Mouse (Mus musculus): Measurements from ENCODE around the gene St6galnac3.

Gene St6galnac3

DNA sequence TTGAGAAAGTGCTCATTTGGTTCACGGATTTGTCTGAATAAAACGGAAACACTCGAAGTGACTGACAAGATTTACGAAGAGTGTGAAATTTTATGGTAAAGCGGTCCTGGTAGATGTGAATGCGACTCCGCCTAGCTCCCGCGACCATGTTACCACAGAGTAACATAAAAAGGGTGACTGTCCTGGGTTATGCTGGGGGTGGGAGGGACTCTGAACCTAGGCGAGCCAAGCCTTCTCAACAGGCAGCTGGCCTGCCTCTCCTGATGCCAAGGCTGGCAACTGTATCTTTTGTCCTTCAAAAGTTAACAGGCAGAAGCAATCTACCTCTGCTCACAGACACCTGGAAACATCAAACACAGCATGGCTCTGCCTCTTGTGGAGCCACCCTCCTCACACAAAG lies 9.8 kb upstream of the St6galnac3 start:
- DNase-seq (ENCODE audit: extremely low read depth, low read depth, low spot score), result no peak

DNA sequence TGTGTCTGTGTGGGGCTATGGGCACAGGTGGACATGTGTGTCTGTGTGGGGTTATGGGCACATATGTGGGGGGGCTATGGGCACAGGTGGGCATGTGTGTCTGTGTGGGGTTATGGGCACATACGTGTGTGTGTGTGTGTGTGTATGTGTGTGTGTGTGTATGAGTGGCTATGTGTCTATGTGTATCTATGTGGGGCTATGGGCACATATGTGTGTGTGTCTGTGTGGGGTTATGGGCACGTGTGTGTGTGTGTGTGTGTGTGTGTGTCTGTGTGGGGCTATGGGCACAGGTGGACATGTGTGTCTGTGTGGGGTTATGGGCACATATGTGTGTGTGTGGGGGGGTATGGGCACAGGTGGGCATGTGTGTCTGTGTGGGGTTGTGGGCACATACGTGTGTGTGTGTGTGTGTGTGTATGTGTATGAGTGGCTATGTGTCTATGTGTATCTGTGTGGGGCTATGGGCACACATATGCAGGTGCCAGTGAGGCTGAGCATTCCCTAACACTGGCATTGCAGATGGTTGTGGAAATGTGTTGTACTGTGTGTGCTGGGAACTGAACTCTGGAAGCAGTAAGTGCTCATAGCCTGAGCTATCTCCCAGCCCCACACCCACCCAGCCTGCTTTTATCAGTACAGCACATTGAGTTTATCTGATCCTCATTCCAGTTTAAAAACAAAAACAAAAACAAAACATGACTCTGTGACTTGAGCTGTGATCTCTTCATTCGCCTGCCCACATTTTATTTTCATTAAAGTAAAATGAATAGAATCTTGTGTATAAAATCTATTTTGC lies 8.6 kb upstream of the St6galnac3 start:
- no peak for DNase-seq (ENCODE audit: extremely low read depth, low read depth, low spot score)

DNA sequence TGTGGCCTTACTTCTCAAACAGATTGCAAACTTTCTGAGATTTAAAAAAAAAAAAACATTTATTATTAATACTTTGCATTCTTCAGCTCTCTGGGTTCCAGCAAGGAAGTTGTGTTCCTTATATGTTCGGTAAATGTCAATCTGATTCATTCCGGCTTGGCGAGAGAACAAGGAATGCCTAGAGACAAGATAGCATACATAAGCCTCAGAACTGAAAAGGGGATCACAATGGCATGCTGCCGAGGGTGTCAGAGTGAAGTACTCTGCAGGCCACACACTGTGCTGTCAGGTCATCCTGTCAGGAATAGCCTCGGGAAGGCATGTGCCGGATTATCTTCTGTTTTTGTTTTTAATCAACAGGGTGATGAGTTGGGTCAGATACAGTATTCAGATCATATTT lies 7.8 kb upstream of the St6galnac3 start:
- DNase-seq (ENCODE audit: extremely low read depth, low read depth, low spot score), result no peak

DNA sequence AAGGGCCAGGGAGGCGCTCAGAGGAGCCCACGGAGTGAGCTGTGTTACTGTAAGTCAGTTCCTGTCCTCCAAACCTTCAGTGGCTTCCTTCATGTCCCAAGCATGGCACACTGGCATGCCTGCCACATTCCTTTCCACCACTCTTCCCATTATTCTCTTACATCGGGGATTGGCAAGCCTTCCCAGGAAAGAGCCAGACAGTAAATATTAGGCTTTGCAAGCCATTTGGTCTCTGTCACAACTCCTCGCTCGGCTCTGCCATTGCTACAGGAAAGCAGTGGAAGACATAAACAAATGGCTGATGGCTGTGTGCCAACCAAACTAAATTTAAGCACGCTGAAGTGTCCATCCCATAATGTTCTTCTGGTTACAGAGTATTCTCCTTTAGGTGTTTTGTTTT lies 7.1 kb upstream of the St6galnac3 start:
- no peak for DNase-seq (ENCODE audit: extremely low read depth, low read depth, low spot score)

DNA sequence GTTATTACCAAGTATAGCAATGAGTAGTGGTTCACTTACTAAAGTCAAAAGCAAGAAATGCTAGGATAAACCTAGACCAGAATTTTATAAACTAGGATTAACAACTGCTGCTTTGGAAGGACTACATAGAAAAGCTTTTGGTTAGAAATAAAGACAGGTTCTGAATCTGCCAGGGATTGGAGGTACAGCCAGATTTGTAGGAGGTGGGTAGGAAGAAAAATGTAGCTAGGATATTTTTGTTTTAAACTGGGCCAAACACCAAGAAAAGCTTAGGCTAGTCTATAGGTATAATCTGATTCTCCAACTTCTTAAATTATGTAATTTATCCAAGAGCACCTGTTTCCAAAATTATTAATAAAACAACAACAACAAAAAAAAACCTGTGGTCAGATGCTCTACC lies 3.6 kb upstream of the St6galnac3 start:
- no peak for DNase-seq (ENCODE audit: extremely low read depth, low read depth, low spot score)

DNA sequence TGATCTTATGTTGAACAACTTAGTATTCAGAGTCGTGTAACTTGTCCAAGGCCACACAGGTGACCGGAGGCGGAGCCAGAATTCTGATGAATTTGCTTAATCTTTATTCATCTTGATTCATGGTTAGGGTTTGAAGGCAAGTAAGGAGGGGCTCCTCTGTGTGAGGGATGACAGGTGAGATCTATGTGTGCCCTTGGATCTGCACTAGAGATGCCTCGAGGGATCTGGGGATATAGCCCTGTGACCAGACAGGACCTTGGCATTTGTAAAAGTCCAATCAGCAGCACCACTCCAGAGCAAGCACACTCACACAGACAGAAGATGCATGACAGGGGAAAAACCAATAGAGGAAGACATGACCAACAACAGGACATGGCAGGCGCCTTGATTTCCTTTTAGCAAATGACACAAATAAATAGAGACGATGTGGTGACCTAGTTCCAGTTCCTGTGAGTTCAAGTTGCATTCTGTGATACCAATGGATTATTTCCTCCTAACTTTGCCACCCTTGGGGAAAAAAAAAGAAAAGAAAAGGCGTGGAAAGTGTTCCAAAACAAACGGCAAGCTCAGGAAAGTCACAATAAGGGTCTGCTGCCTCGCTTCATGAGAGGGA lies 1.4 kb downstream of the St6galnac3 start:
- no peak for DNase-seq (ENCODE audit: extremely low read depth, low read depth, low spot score)

DNA sequence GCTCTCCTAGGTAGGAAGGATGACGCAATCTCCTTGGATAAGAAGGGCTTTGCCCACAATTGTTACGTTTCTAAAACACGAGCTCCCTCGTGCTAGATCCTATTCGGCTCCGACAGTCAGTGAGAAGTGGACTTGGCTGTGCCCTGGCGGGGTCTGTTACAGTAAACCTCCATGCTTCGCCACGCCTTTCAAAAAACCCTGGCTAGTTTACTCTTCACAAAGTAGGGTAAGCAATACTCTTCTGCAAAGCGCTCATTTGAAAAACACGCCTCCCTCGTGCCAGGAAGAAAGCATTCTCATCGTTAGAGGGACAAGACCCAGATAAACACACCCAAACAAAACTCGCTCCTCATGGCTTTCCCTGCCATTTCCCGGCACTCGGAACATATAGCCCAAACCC lies 3.4 kb downstream of the St6galnac3 start:
- no peak for DNase-seq (ENCODE audit: extremely low read depth, low read depth, low spot score)

DNA sequence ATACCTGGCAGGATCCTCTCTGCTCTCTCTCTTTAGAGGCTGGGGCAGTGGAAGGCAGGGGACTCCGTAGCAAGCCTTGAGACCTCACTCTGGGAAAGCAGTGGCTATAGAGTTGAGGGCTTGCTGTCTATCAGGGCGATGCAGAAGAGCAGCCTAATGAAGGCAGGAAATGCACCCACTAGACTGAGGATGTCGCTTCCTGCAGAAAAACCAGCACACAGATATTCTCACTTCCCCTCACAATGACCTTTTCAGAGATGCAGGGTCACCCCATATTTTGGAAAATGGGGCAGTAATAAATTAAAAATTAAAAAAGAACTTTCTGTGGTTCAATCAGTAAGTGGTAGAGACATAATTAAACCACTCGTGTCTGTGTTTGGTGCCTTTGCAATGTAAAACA lies 4.1 kb downstream of the St6galnac3 start:
- no peak for DNase-seq (ENCODE audit: extremely low read depth, low read depth, low spot score)

DNA sequence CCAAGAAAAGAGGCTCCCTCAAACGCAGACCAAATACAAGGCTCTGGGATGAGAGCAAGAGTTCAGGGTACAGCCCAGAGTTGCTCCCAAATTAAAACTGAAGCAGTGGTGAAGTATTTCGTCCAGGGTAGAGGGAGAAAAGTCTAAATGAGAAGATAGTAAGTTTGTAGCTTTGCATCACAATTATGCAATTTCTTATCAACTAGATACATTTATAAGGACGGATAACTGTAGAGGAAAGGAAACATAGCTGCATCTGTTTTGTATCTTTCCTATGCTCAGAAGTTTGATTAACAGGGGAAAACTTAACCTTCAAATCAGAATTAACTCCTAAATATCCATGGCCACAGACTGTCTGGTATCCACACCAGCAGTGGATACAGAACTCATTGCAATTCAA lies 4.7 kb downstream of the St6galnac3 start:
- DNase-seq (ENCODE audit: extremely low read depth, low read depth, low spot score), result no peak

DNA sequence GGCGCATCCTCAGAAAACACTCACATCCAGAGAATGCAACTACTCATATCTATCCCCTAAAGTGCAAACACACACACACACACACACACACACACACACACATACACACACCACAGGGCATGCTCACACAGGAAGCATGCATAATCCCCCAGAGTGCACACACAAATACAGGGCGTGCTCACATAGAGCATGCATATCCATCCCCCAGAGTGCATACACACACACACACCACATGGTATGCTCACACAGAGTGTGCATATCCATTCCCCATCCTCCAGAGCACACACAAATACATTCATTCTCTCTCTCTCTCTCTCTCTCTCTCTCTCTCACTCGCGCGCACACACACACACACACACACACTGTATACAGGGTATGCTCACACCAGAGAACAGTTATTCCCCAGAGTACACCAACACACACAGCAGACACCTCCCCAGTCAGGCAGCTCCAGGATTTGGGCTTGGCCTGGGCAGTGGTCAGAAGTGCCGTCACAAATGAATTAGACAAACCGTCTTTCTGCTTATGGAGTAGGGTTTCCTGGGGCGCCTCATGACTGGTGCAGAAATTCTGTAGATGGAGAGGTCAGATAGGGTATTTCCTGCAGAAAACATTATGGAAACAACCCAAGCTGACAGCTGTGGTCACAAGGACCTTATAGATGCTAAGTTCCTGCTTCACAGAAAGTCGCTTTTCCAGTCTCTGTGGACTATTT lies 5.6 kb downstream of the St6galnac3 start:
- DNase-seq (ENCODE audit: extremely low read depth, low read depth, low spot score), result no peak

DNA sequence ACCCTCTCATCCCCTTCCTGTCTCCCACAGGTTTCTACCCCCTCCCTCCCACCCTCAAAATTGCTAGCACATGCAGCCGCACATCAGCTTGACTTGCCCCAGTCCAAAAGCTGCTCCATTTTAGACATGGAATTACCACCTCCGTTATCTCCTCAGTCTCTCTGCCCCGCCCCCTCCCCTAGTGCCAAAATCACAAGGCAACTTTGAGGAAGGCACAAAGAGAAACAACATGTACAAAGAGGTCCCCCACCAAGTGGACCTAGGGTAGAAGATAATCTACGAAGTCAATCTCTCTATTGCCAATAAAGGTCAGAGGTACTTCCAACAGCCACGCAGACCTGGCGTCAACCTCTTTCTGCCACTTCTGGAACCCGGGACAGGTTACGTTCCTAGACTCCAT lies 6.2 kb downstream of the St6galnac3 start:
- no peak for DNase-seq (ENCODE audit: extremely low read depth, low read depth, low spot score)

DNA sequence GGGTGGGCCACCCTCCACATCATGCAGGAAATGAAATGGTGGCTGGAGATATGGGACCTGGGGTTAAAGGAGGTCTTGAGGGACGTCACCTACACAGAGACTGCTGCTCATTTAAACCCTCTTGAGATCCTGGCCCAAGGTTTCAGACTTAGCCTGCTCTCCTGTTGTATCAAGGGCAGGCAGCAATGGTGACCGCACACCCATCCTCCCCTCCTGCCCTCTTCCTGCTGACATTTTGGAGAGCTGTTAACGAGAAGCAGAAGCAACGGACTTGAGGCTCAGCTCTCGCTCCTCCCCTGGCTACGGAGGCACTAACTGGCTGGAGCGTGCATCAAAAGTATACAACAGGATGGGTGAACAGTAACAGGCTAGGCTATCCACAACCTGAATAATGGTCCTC lies 7.2 kb downstream of the St6galnac3 start:
- no peak for DNase-seq (ENCODE audit: extremely low read depth, low read depth, low spot score)

DNA sequence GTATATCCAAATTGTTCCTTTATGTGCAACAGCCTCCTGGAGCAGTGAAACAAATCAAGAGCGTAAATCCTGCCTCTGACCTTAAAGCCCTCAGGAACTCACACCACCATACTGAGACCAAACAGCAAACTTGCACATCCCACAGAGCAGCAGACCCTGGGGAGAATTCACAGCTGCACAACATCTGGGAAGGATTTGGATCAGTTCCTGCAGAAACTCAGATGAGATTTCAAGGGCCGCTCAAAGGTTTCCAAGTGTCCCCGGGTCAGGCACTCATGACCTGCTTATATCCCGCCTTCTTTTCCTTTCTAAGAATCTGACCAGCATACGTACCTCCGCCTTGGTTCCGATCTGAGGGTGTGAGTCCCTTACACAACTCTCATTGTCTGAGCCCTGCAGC lies 9.3 kb downstream of the St6galnac3 start:
- DNase-seq (ENCODE audit: extremely low read depth, low read depth, low spot score), result no peak

DNA sequence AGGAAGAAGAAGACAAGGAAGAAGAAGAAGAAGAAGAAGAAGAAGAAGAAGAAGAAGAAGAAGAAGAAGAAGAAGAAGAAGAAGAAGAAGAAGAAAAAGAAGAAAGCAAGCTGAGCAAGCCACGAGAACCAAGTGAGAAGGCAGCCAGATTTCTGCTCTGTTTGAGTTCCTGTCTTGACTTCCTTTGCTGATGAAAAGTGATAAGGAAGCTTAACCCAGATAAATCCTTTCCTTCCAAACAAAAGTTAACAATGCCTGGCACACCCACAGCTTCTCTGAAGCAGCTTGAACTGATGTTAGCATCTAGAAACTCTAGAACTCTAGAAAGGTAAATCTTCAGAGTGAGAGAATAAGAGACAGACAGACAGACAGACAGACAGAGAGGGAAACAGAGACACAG lies 14.4 kb downstream of the St6galnac3 start:
- DNase-seq (ENCODE audit: extremely low read depth, low read depth, low spot score), result no peak

DNA sequence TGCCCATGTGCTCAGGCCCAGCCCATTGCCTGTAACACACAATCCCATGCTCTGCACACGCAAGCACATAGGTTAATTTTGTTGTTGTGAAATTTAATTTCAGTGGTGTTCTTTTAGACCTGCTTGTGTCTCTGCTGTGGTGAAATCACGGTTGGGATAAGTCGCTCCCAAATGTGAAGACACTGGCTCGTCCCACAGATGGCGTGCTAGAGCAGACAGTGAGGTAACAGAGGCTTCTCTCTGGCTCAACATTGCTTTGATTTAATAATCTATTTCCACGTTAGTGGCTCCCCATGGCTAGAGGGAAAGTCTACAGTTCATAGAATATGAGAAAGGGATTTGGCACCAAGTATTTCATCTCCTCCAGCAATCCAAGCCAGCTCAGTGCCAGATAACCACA lies 17.3 kb downstream of the St6galnac3 start:
- no peak for DNase-seq (ENCODE audit: extremely low read depth, low read depth, low spot score)

DNA sequence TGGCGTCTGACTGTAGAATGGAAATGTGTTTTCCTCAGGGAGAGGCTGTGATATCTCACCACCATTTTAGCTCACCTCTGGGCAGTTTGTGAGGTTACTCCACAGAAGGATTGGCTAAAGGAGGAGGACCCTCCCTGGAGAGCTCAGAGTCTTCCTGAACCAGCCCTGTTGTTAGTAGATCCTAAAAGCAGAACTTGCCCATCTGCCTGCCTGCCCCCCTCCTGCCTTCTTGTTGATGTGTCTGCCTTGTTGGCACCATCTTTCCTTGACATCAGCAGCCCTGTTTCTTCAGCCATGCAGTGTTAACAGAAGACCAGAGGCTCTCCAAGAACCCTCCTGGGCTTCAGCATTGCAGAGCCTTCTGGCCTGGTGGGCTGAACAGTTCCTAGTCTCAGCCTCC lies 18.1 kb downstream of the St6galnac3 start:
- no peak for DNase-seq (ENCODE audit: extremely low read depth, low read depth, low spot score)

DNA sequence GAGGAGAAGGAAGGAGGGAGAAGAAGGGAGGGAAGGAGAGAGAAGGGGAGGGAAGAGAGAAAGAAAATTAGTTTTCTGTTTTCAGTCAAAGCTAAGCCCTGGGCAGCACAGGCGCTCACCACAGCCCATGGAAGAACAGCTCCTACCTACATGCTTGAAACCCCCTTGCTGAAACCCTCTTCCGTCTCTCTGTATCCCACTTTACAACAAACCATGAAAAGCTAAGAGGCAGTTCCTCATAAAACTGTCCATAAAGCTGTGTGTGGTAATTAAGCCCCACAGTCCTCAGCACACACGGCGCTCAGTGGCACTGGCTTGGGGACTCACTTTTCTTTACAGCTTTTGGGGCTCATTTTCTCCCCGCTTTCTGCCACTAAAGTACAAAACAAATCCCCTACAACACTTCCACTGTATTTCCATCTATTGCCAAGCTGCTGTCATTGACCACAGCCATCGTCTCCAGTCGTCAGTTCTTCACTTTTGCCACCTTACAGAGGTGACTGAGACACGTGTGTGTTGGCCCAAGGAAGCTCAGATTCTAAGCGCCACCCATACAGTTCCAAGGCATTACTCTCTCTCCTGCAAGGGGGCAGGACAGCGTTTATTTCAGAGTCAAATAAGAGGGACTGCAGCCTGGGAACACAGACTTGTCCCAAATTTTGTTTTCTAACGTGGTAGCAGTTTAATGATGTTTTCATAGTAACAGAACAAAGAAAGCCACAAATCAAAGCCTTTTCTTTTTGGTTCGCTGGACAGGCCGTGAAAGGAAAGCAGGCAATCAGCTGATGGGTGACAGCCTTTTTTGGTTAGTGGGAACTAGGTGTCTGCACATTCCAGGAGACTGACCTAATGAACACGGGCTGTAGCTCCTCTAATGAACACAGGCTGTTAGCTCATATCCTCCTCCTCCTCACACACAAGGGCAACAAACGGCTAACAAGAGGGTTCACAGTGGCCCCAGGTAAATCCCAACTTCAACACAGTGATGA lies 22.9 kb downstream of the St6galnac3 start:
- no peak for DNase-seq (ENCODE audit: extremely low read depth, low read depth, low spot score)

DNA sequence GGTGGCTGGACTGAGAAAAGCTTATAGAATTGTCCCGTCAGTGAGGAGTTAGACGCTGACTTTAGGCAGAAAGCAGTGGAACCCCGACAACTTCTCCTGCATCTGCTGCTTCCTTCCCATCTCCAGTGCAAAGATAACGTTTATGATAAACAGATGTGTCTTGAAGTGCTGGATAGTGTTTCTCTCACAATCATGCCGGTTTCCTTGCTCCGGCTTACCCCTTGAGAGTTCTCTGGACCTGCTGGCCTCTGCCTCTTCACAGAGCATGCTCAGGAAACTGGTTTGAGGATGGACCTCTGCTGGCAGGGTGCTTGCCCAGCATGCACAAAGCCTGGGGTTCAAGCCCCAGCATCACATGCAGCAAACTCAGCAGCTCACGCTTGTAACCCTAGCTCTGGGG lies 23.8 kb downstream of the St6galnac3 start:
- no peak for DNase-seq (ENCODE audit: extremely low read depth, low read depth, low spot score)

DNA sequence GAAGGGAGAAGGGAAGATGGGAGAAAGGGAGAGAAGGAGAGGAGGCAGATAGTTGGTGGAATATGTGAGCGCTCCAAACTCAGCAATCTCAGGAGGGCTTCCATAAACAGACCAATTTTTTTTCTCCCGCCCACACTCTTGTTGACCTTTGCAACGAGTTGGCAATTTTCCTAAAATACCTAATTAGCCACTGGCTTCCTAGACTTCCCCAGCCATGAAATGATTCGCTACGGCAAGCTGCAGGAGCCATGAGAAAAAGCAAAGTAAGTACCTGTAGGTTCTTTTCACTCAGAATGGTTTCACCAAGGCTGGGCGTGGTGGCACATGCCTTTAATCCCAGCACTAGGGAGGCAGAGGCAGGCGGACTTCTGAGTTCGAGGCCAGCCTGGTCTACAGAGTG lies 25.9 kb downstream of the St6galnac3 start:
- DNase-seq (ENCODE audit: extremely low read depth, low read depth, low spot score), result no peak

DNA sequence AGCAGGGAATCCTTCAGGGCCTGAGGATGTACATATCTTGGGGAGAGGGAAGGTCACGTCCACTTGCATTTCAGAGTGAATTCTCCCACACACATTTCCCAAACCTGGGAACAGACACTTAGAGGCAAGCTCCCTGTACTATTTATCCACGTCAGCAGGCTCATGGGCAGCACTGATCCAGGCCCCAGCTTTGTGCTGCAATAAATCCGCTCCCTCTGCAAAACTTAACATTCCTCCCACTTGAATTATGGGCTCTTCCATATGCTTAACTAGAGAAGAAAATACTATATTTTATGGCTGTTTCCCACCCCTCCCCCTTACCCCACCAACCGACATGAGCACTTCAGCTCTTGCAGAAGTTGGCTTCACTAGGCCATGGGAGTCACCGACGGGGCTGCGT lies 32.0 kb downstream of the St6galnac3 start:
- DNase-seq (ENCODE audit: extremely low read depth, low read depth, low spot score), result no peak

DNA sequence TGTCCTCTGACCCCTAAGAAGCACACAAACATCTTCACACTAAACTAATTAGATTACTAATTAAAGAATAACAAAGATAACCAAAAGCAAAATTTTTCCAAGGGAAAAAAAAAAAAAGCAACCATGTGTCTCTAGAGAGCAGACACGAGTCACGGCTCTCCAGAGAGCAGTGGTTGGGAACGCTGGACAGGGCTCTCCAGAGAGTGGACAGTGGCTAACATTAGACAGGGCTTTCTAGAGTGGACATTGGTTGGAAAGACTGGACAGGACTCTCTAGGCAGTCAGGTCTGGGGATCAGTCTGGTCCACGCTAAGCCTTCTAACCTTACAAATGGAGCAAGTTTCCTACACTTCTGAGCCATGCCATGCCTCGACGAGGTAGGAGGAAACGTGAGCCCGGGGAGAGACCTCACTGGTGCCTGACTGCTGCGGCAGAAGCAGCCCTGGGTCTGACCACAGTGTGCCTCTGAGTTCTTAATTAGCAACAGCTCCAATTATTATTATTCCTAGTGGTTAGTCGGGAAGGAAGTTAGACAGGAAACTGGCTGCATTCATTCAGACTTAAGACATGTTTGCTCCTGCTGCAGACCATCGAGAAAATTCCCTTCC lies 32.7 kb downstream of the St6galnac3 start:
- DNase-seq (ENCODE audit: extremely low read depth, low read depth, low spot score), result no peak
